ENCODE assay signal across 8 mouse cellular contexts in the genomic region with DNA sequence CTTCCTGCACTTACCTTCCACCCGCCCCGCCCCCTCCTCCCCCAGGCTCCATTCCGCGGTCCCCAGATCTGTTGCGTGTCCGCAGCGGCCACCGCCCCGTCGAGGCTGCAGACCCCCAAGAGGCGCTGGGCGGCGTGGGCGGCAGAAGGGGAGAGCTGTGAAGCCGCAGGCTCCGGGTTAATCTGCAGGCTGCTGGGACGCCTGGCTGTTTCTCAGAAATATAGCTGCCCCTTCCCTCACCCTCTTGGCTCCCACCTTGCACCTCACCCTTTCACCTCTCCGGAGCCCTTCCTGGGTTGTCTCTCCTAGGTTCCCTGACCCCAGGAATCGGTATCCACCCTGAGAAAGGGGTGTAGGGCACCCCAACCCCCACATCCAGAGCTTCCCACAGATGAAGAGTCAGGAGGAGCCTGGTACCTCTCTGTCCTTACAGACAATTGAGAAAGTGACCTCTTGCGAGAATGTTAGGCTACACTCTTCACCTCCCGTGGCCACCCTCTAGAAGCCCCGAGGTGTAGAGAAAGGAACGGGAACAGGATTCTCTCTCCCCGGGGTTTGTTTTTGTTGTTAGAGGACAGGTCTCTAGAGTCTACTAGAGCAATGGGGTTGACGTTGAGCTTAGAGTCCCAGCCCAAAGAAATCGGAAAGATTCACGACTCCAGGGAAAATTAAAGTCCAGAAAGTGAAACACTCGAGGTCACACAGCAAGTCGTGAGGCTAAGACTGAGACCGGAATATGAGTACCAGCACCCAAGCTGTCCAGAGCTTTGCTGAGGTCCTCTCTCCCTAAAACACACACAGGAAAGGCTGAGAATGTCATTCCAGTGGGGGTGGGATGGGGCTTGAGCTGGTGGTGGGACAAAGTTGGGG. TPM values are rescaled to one million over a fixed set of nuclear protein-coding genes. Genes with fewer than 3 reads are reported as not detected.
DNase-seq lines count a peak whose midpoint lies in the region; ATAC-seq and TF ChIP-seq lines count a peak whose summit lies in the region.

No protein-coding gene starts in this region.

- peak overlapping the region; percentile 54 for H3K9ac ChIP-seq in limb, embryonic 15.5 days
- peak overlapping the region; percentile 48 for H3K9ac ChIP-seq in stomach, embryonic 15.5 days

- H3K27me3 ChIP-seq in cerebellum, adult 2 months (ENCODE audit: control insufficient read depth, insufficient read depth, low read length): no peaks in the 10 kb centered on the region
- H3K27me3 ChIP-seq in megakaryocyte, embryonic 14.5 days (replicated peaks): peaks cover 87% of the 10 kb centered on the region
- H3K27me3 ChIP-seq in limb, embryonic 15.5 days: peaks cover 31% of the 10 kb centered on the region
- peaks cover 24% of the 10 kb centered on the region for H3K27me3 ChIP-seq in stomach, embryonic 15.5 days (replicated peaks)

- H3K36me3 ChIP-seq in megakaryocyte, embryonic 14.5 days (replicated peaks; ENCODE audit: low read length): no peaks in the 10 kb centered on the region
- H3K36me3 ChIP-seq in limb, embryonic 15.5 days: no peaks in the 10 kb centered on the region
- peaks cover 8% of the 10 kb centered on the region for H3K36me3 ChIP-seq in stomach, embryonic 15.5 days

- no peak for TF ChIP-seq POLR2A in cerebellum, adult 2 months (IDR thresholded peaks at IDR 0.05; ENCODE audit: borderline replicate concordance, insufficient read depth, low read length)

- H3K9me3 ChIP-seq in megakaryocyte, embryonic 14.5 days: peaks cover 7% of the 10 kb centered on the region
- no peaks in the 10 kb centered on the region for H3K9me3 ChIP-seq in limb, embryonic 15.5 days
- H3K9me3 ChIP-seq in stomach, embryonic 15.5 days: no peaks in the 10 kb centered on the region

- WGBS in cerebellum, adult 2 months: 4% methylated on average over 29 of the region's 30 CpGs
- WGBS in limb, embryonic 15.5 days: 3% methylated on average over 29 of the region's 30 CpGs
- 4% methylated on average over 18 of the region's 30 CpGs for WGBS in stomach, embryonic 15.5 days

- TF ChIP-seq CTCF in cerebellum, adult 2 months (IDR thresholded peaks at IDR 0.05; ENCODE audit: borderline replicate concordance, insufficient read depth, low read depth, low read length): no peak

- peak overlapping the region; percentile 91 for H3K4me2 ChIP-seq in limb, embryonic 15.5 days
- peak overlapping the region; percentile 93 for H3K4me2 ChIP-seq in stomach, embryonic 15.5 days

- no peak for ATAC-seq in megakaryocyte, adult 5-6 weeks (ENCODE audit: poor library complexity, severe bottlenecking)
- no peak for ATAC-seq in limb, embryonic 15.5 days (ENCODE audit: insufficient number of reproducible peaks, low FRiP score, low TSS enrichment, low read depth)
- ATAC-seq in stomach, embryonic 15.5 days (ENCODE audit: insufficient read depth, low FRiP score, low read depth): no peak; the same call in 1 of the 2 replicates

- DNase-seq in cerebellum, adult 2 months: no peak
- no peak for DNase-seq in cerebellum, postnatal 4 days (ENCODE audit: low spot score in 2 of 2)
- no peak for DNase-seq in thymus, postnatal 10 days (ENCODE audit: low spot score in 2 of 2)
- DNase-seq in right cerebral cortex, postnatal 25 days: no peak

- H3K4me3 ChIP-seq in cerebellum, adult 2 months (replicated peaks; ENCODE audit: insufficient read depth, low read depth, low read length): peak overlapping the region; percentile 49
- H3K4me3 ChIP-seq in megakaryocyte, embryonic 14.5 days (replicated peaks): peak overlapping the region; percentile 92
- peak overlapping the region; percentile 64 for H3K4me3 ChIP-seq in limb, embryonic 15.5 days
- peak overlapping the region; percentile 63 for H3K4me3 ChIP-seq in stomach, embryonic 15.5 days (replicated peaks)

- H3K27ac ChIP-seq in cerebellum, adult 2 months (ENCODE audit: insufficient read depth, low read length): no peak overlapping the region
- H3K27ac ChIP-seq in limb, embryonic 15.5 days: no peak overlapping the region
- H3K27ac ChIP-seq in stomach, embryonic 15.5 days: peak overlapping the region; percentile 40; the same call in 1 of the 2 replicates

- H3K4me1 ChIP-seq in cerebellum, adult 2 months (ENCODE audit: control insufficient read depth, insufficient read depth, low read length): peaks cover 3% of the 10 kb centered on the region; the same call in 1 of the 2 replicates
- H3K4me1 ChIP-seq in megakaryocyte, embryonic 14.5 days: peaks cover 27% of the 10 kb centered on the region
- peaks cover 14% of the 10 kb centered on the region for H3K4me1 ChIP-seq in limb, embryonic 15.5 days
- peaks cover 9% of the 10 kb centered on the region; the same call in 1 of the 2 replicates for H3K4me1 ChIP-seq in stomach, embryonic 15.5 days

RNA-seq across cellular contexts. Expression of gene Grb7, which starts 12.2 kb away (rescaled TPM):
- 15.8 and 19.9 TPM in 2 replicates for polyA plus RNA-seq in cerebellum, adult 2 months (2012; rRNA removed)
- not detected in 2 replicates for polyA plus RNA-seq in megakaryocyte, embryonic 14.5 days (2012; ENCODE audit: insufficient read depth, low replicate concordance)
- total RNA-seq in megakaryocyte, adult 5-6 weeks (2015): not detected in 2 replicates
- total RNA-seq in megakaryocyte, adult 5-6 weeks (2017): not detected in 2 replicates
- polyA plus RNA-seq in limb, embryonic 15.5 days (2015; fragmentation: Nextera tagmentation; extraction: Ambion mirVana): 10.5 and 11.1 TPM in 2 replicates
- polyA plus RNA-seq in stomach, embryonic 15.5 days (2015; fragmentation: Nextera tagmentation; extraction: Ambion mirVana): 44.7 and 56.1 TPM in 2 replicates

RNA-seq across cellular contexts. Expression of gene Mien1, which starts 19.6 kb away (rescaled TPM):
- 182 and 183 TPM in 2 replicates for polyA plus RNA-seq in cerebellum, adult 2 months (2012; rRNA removed)
- 9.6 and 89.1 TPM in 2 replicates for polyA plus RNA-seq in megakaryocyte, embryonic 14.5 days (2012; ENCODE audit: insufficient read depth, low replicate concordance)
- total RNA-seq in megakaryocyte, adult 5-6 weeks (2015): 56.6 and 65.4 TPM in 2 replicates
- 31.5 and 38.0 TPM in 2 replicates for total RNA-seq in megakaryocyte, adult 5-6 weeks (2017)
- 100 and 109 TPM in 2 replicates for polyA plus RNA-seq in limb, embryonic 15.5 days (2015; fragmentation: Nextera tagmentation; extraction: Ambion mirVana)
- polyA plus RNA-seq in stomach, embryonic 15.5 days (2015; fragmentation: Nextera tagmentation; extraction: Ambion mirVana): 137 and 142 TPM in 2 replicates

RNA-seq across cellular contexts. Expression of gene Erbb2, which starts 46.1 kb away (rescaled TPM):
- polyA plus RNA-seq in cerebellum, adult 2 months (2012; rRNA removed): 1.6 and 1.8 TPM in 2 replicates
- polyA plus RNA-seq in megakaryocyte, embryonic 14.5 days (2012; ENCODE audit: insufficient read depth, low replicate concordance): 0.04 TPM in 1 of 2 replicates, not detected in the other
- not detected in 2 replicates for total RNA-seq in megakaryocyte, adult 5-6 weeks (2015)
- 0.28 TPM in 1 of 2 replicates, not detected in the other for total RNA-seq in megakaryocyte, adult 5-6 weeks (2017)
- polyA plus RNA-seq in limb, embryonic 15.5 days (2015; fragmentation: Nextera tagmentation; extraction: Ambion mirVana): 63.3 and 70.7 TPM in 2 replicates
- 40.6 and 42.4 TPM in 2 replicates for polyA plus RNA-seq in stomach, embryonic 15.5 days (2015; fragmentation: Nextera tagmentation; extraction: Ambion mirVana)

RNA-seq across cellular contexts. Expression of gene Pgap3, which starts 58.1 kb away (rescaled TPM):
- 13.2 and 14.1 TPM in 2 replicates for polyA plus RNA-seq in cerebellum, adult 2 months (2012; rRNA removed)
- 8.5 and 10.4 TPM in 2 replicates for polyA plus RNA-seq in megakaryocyte, embryonic 14.5 days (2012; ENCODE audit: insufficient read depth, low replicate concordance)
- total RNA-seq in megakaryocyte, adult 5-6 weeks (2015): 2.1 and 3.3 TPM in 2 replicates
- 2.2 and 2.7 TPM in 2 replicates for total RNA-seq in megakaryocyte, adult 5-6 weeks (2017)
- polyA plus RNA-seq in limb, embryonic 15.5 days (2015; fragmentation: Nextera tagmentation; extraction: Ambion mirVana): 12.6 and 13.0 TPM in 2 replicates
- 13.0 and 15.7 TPM in 2 replicates for polyA plus RNA-seq in stomach, embryonic 15.5 days (2015; fragmentation: Nextera tagmentation; extraction: Ambion mirVana)

Comparison
In these comparisons a context has a peak if more than half of its experiments do, and no peak if none do; other contexts are left out.
1. RNA of gene Grb7, which starts 12.2 kb away (polyA plus RNA-seq): 44.7 to 56.1 TPM in stomach, embryonic 15.5 days, 15.8 to 19.9 TPM in cerebellum, adult 2 months and 10.5 to 11.1 TPM in limb, embryonic 15.5 days; not detected in megakaryocyte, embryonic 14.5 days; every median in the first group is over 10 times any median in the second.
2. RNA of gene Erbb2, which starts 46.1 kb away (polyA plus RNA-seq): 63.3 to 70.7 TPM in limb, embryonic 15.5 days and 40.6 to 42.4 TPM in stomach, embryonic 15.5 days; 1.6 to 1.8 TPM in cerebellum, adult 2 months and 0.04 TPM in megakaryocyte, embryonic 14.5 days; every median in the first group is over 10 times any median in the second.
3. Peak in every context shown above with its lines, with median percentiles within 50 percentile points of each other: H3K4me3 ChIP-seq.